Mouse (Mus musculus) pancreas, adult 10 weeks (tissue): Measurements from ENCODE around the gene Tsen2. TPM values are rescaled to one million over a fixed set of nuclear protein-coding genes. Genes with fewer than 3 reads are reported as not detected.

Experiments used
- polyA plus RNA-seq: library from polyadenylated mRNA; stranded (reverse); fragments of 350-450 nt; fragmentation: Illumina TruSeq; extraction: RNeasy Lipid Tissue Mini Kit (QIAGEN cat#74804); gene quantifications from one replicate; pipeline ENCODE4 v1.2.3, GENCODE M21; 2015; ENCODE audit warnings: low read depth, low replicate concordance; ENCODE audit not compliant: insufficient read depth

Tsen2 gene
- polyA plus RNA-seq, result 2.3 TPM

DNA sequence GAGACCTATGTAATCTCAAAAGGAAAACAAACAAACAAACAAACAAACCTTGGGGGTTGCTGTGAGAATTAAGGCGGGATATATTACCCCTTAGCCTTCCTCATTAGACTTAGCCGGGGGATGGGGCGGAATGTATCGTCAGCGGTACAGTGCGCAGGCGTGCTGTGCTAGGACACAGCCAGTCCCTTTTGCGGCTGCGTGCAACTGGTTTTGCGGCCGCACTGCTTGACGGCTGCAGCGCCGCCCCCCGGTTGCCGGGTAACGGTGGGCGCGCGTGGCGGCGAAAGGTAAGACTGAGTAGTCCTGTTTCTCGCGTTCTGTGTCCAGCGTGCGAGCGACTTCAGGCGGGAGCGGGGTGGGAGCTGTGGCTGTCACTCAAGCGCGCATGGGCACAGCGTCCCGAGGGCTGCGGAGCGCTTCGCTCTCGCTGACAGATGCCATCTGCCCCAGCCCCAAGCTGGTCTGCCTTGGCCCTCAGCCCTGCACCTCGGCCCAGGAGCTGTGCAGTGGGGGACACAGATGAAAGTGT, at the start of gene Tsen2:
Tsen2 (plus strand) TSS at position 223 of the 529 bp plus-strand sequence.

DNA sequence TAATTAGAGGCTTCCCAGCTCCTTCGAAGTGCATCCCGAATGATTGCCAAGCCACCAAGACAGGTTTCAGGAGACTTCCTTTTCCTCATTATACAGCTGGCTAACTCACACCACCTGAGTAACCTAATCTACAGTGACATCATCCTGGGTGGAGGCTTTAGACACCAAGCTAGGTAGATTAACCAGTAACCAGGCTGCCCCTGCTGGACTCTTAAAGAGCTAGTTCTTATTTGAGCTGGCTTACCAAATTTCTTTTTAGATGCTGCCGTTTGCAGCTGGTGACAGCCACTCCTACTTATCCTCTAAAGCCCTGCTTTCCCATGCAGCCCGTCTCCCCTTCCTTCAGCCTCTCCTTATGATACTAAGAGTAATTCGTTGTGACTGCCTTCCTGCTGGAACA, 48.0 kb downstream of the Tsen2 start, which contains the start of gene Mkrn2os:
Mkrn2os (minus strand) TSS at position 119 of the 400 bp plus-strand sequence.

DNA sequence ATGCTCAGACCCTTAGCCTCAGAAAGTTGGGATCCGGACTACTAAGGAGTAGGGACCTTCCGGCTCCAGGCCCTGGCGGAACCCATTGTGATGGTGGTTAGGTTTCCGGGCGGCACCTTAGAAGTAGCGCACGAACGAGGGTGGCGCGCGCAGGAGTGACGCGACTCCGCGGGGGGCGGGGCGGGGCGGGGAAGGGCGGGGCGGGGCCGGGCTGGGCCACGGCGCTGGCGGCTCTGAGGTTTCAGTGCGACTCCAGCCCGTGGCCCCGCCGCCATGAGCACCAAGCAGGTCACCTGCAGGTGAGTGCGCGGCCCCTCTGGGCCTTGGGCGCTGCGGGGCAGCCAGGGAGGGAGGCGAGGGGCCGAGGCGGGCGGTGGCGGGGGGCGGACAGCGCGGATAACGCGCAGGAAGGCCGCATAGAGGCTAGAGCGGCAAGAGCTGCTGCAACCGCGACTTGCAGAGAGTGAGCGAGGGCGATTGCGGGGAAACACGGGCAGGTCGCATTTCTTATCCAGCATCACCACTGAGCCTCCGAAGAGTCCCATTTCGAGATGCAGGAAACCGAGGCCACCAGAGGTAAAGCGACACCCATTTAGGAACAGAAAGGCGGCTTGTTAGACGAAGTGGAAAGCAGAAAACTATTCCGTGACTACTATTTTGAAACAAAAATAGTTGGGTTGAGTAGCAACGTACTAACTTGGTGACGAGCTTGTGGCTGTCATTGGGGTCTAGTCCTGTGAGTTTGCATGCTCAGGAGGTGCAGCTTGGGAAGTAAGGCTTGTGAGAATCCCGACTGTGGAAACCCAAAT, 57.5 kb downstream of the Tsen2 start, which contains the start of gene Mkrn2:
Mkrn2 (plus strand) TSS at position 188 of the 809 bp plus-strand sequence.

Other genes starting within 250 kb of the Tsen2 start
- 3.1 TPM for gene Pparg, start 183.7 kb upstream of the Tsen2 start, polyA plus RNA-seq
- gene Mkrn2os, start 47.9 kb downstream of the Tsen2 start, polyA plus RNA-seq, result 1.4 TPM
- 3.3 TPM for gene Mkrn2, start 57.2 kb downstream of the Tsen2 start, polyA plus RNA-seq
- gene Raf1, start 132.0 kb downstream of the Tsen2 start, polyA plus RNA-seq, result 31.0 TPM
- not detected for gene Tmem40, start 217.7 kb downstream of the Tsen2 start, polyA plus RNA-seq
- gene Cand2, start 229.9 kb downstream of the Tsen2 start, polyA plus RNA-seq, result 0.37 TPM